ENCODE assay signal across 8 mouse cellular contexts in the genomic region with DNA sequence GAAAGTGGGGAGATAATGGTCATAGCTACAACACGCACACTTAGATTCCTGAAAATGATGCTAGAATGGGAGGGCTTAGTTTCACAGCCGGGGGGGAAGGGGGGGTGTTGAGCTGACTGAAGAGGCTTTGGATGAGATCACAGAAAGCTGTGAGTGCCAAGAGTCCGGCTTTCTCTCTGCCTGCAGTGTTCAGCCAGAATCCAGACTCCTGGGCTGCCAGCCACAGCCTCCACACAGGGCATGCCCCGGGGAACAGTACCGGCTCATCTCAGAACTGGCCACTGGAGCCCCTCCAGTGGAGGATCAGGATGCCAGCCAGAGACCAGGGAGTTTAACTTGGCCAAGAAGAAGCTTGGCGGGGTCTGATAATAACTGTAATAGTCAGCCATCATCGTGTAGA.
DNase-seq lines count a peak whose midpoint lies in the region; ATAC-seq lines count a peak whose summit lies in the region.

No protein-coding gene starts in this region.

- no peaks in the 10 kb centered on the region for H3K27me3 ChIP-seq in lung, embryonic 16.5 days (ENCODE audit: control insufficient read depth, insufficient read depth, low read depth, low read length)
- H3K27me3 ChIP-seq in stomach, embryonic 14.5 days (ENCODE audit: control insufficient read depth, insufficient read depth, low read length), result no peaks in the 10 kb centered on the region
- H3K27me3 ChIP-seq in liver, embryonic 11.5 days (replicated peaks; ENCODE audit: control insufficient read depth, insufficient read depth, low read length), result no peaks in the 10 kb centered on the region

- peaks cover 45% of the 10 kb centered on the region for H3K4me1 ChIP-seq in lung, embryonic 16.5 days (replicated peaks; ENCODE audit: control insufficient read depth, insufficient read depth, low read length)
- peaks cover 34% of the 10 kb centered on the region for H3K4me1 ChIP-seq in stomach, embryonic 14.5 days (ENCODE audit: control insufficient read depth, insufficient read depth, low read length)
- peaks cover 14% of the 10 kb centered on the region; the same call in 1 of the 2 replicates for H3K4me1 ChIP-seq in liver, embryonic 11.5 days (replicated peaks; ENCODE audit: control insufficient read depth, insufficient read depth, low read length)

- no peaks in the 10 kb centered on the region for H3K9me3 ChIP-seq in lung, embryonic 16.5 days (ENCODE audit: control insufficient read depth, low read length)
- H3K9me3 ChIP-seq in stomach, embryonic 14.5 days (ENCODE audit: control insufficient read depth, low read depth, low read length), result no peaks in the 10 kb centered on the region
- H3K9me3 ChIP-seq in liver, embryonic 11.5 days (ENCODE audit: control insufficient read depth, low read length), result no peaks in the 10 kb centered on the region

- no peak overlapping the region for H3K4me3 ChIP-seq in lung, embryonic 16.5 days (ENCODE audit: low read length)
- no peak overlapping the region for H3K4me3 ChIP-seq in stomach, embryonic 14.5 days (ENCODE audit: low read depth, low read length)
- no peak overlapping the region for H3K4me3 ChIP-seq in liver, embryonic 11.5 days (ENCODE audit: low read depth, low read length)

- peak overlapping the region; percentile 16; the same call in 1 of the 2 replicates for H3K9ac ChIP-seq in lung, embryonic 16.5 days (ENCODE audit: low read length)
- no peak overlapping the region for H3K9ac ChIP-seq in stomach, embryonic 14.5 days (replicated peaks; ENCODE audit: low read depth, low read length)
- no peak overlapping the region for H3K9ac ChIP-seq in liver, embryonic 11.5 days (ENCODE audit: low read depth, low read length)

- peak overlapping the region; percentile 86 for H3K27ac ChIP-seq in lung, embryonic 16.5 days (ENCODE audit: low read length)
- H3K27ac ChIP-seq in stomach, embryonic 14.5 days (ENCODE audit: low read length), result peak overlapping the region; percentile 77
- no peak overlapping the region for H3K27ac ChIP-seq in liver, embryonic 11.5 days (ENCODE audit: low read depth, low read length)

- no peaks in the 10 kb centered on the region for H3K36me3 ChIP-seq in lung, embryonic 16.5 days (ENCODE audit: control insufficient read depth, insufficient read depth, low read length)
- no peaks in the 10 kb centered on the region for H3K36me3 ChIP-seq in stomach, embryonic 14.5 days (ENCODE audit: control insufficient read depth, insufficient read depth, low read length)
- H3K36me3 ChIP-seq in liver, embryonic 11.5 days (ENCODE audit: control insufficient read depth, insufficient read depth, low read length), result no peaks in the 10 kb centered on the region

- H3K4me2 ChIP-seq in lung, embryonic 16.5 days (ENCODE audit: low read depth, low read length), result no peak overlapping the region; the same call in 1 of the 2 replicates
- H3K4me2 ChIP-seq in stomach, embryonic 14.5 days (replicated peaks; ENCODE audit: low read depth, low read length), result 0 out of 2 replicates have a peak overlapping the region, but pooled peaks have one; percentile 5
- H3K4me2 ChIP-seq in liver, embryonic 11.5 days, result no peak overlapping the region

- peak; percentile 47 for DNase-seq in adrenal gland, adult 2 months
- DNase-seq in adrenal gland, postnatal 4 days (ENCODE audit: low spot score in 2 of 2), result no peak
- DNase-seq in NIH3T3 (ENCODE audit: low read depth), result peak; percentile 96
- DNase-seq in heart, postnatal 4 days, result peak; percentile 83
- no peak for DNase-seq in liver, embryonic 11.5 days (ENCODE audit: low spot score)

- WGBS in lung, embryonic 16.5 days, result 41% methylated on average over 7 of the region's 7 CpGs
- WGBS in stomach, embryonic 14.5 days, result 53% methylated on average over 7 of the region's 7 CpGs
- 82% methylated on average over 7 of the region's 7 CpGs for WGBS in liver, embryonic 11.5 days

- ATAC-seq in frontal cortex, adult (ENCODE audit: low TSS enrichment), result peak; percentile 74
- ATAC-seq in lung, embryonic 16.5 days (ENCODE audit: low read depth), result peak; percentile 75
- 0 out of 2 replicates have a peak, but pooled peaks have one; percentile 30 for ATAC-seq in stomach, embryonic 14.5 days (ENCODE audit: insufficient number of reproducible peaks, insufficient read depth, low FRiP score, low read depth)
- ATAC-seq in liver, embryonic 11.5 days (replicated peaks; ENCODE audit: low FRiP score), result no peak

Comparison
In these comparisons a context has a peak if more than half of its experiments do, and no peak if none do; other contexts are left out.
1. DNase-seq: peak in adrenal gland, adult 2 months (single experiment), NIH3T3 (single experiment) and heart, postnatal 4 days (single experiment); none in adrenal gland, postnatal 4 days (0 of 2) and liver, embryonic 11.5 days (single experiment).